Comparison of ENCODE assay signal across 8 mouse cellular contexts in the genomic region with DNA sequence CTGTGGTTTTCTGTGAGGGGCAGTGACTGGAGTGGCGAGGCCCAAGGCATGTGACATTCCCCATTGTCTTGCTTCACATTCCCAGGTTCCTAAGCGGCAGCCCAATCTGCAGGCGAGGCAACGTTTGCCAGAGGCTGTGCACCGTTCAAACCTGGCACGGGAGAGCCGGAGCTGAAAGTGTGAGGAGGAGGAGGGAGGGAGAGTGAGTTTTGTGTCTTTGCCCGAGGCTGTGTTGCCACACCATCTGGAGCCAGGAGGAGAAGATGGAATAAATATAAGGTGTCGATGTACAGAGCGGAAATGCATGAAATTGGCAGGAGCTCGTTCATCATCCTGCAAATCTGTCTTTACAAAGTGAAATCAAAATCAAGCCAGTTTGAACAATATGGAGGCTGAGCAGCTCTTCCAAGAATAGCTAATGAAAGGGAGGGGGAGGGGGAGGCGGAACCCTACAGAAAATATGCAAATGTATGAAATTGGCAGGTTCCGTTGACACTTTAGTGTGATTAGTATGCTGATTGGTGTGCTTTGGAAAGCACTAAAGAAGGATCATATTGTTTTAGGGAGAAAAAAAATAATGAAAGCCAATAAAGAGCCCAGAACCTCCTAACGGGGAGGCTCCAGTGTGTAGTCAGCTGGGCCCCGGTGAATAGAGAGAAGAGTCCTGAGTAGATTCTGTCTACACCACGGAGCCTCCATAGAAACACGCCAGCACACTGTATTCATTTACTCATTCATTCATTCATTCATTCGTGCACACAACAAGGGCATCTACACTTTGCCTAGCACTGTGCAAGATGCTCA. TPM values are rescaled to one million over a fixed set of nuclear protein-coding genes. Genes with fewer than 3 reads are reported as not detected.
A peak's percentile ranks its signal among the peaks of the same experiment; 100 is the strongest.
DNase-seq lines count a peak whose midpoint lies in the region; ATAC-seq lines count a peak whose summit lies in the region.

No protein-coding gene starts in this region.

- no peaks in the 10 kb centered on the region for H3K36me3 ChIP-seq in kidney, embryonic 15.5 days

- no peak overlapping the region for H3K9ac ChIP-seq in kidney, embryonic 15.5 days

- peaks cover 22% of the 10 kb centered on the region for H3K27me3 ChIP-seq in kidney, embryonic 15.5 days

- H3K9me3 ChIP-seq in kidney, embryonic 15.5 days (replicated peaks), result no peaks in the 10 kb centered on the region

- ATAC-seq in kidney, embryonic 15.5 days (replicated peaks; ENCODE audit: low FRiP score), result no peak
- no peak for ATAC-seq in monocyte, adult 5-6 weeks (replicated peaks; ENCODE audit: insufficient number of reproducible peaks, low FRiP score, low TSS enrichment, poor library complexity, severe bottlenecking)

- H3K4me2 ChIP-seq in kidney, embryonic 15.5 days, result no peak overlapping the region

- intact Hi-C loops in left cerebral cortex, postnatal 25 days (cut with DNase I), result loop anchor here (5.0 kb wide), 1 partner anchor 96 kb away; no protein-coding TSS in a partner anchor

- H3K4me1 ChIP-seq in kidney, embryonic 15.5 days, result peaks cover 19% of the 10 kb centered on the region

- DNase-seq in layer of hippocampus, adult 11-12 months (ENCODE audit: low spot score), result peak; percentile 67
- DNase-seq in layer of hippocampus, postnatal 25 days (ENCODE audit: extremely low spot score in 1 of 2, low spot score in 1 of 2), result no peak
- peak; percentile 62 to 72 for DNase-seq in frontal cortex, postnatal 14 days (ENCODE audit: low spot score in 2 of 2)
- DNase-seq in left cerebral cortex, postnatal 25 days (ENCODE audit: low spot score in 2 of 2), result peak; percentile 74 to 92
- DNase-seq in right cerebral cortex, postnatal 4 days, result peak; percentile 71
- DNase-seq in gastrocnemius, postnatal 10 days, result no peak

- no peak overlapping the region for H3K4me3 ChIP-seq in kidney, embryonic 15.5 days (replicated peaks)

- WGBS in kidney, embryonic 15.5 days, result 69% methylated on average over 18 of the region's 18 CpGs

- H3K27ac ChIP-seq in kidney, embryonic 15.5 days, result no peak overlapping the region

RNA-seq across cellular contexts. Expression of a gene that starts 42.1 kb away (rescaled TPM):
- not detected for total RNA-seq in layer of hippocampus, postnatal 25 days (2021)
- not detected for total RNA-seq in left cerebral cortex, postnatal 25 days (2021)
- not detected for total RNA-seq in gastrocnemius, postnatal 10 days (2021)
- not detected in 2 replicates for polyA plus RNA-seq in kidney, embryonic 15.5 days (2015; fragmentation: Nextera tagmentation; extraction: Ambion mirVana)
- total RNA-seq in monocyte, adult 5-6 weeks (2017), result 0.11 to 4.6 TPM (median 3.1 TPM) in 3 replicates

RNA-seq across cellular contexts. Expression of a gene that starts 47.2 kb away (rescaled TPM):
- 10 to 100 TPM; 21.2 to 26.9 TPM for total RNA-seq in layer of hippocampus, postnatal 25 days (2021)
- 10 to 100 TPM; 23.7 to 23.9 TPM for total RNA-seq in left cerebral cortex, postnatal 25 days (2021)
- total RNA-seq in gastrocnemius, postnatal 10 days (2021), result 1 to 10 TPM; 7.6 to 8.6 TPM
- polyA plus RNA-seq in kidney, embryonic 15.5 days (2015; fragmentation: Nextera tagmentation; extraction: Ambion mirVana), result 59.6 and 60.9 TPM in 2 replicates
- 17.2 to 21.3 TPM (median 19.0 TPM) in 3 replicates for total RNA-seq in monocyte, adult 5-6 weeks (2017)

Comparison
In these comparisons a context has a peak if more than half of its experiments do, and no peak if none do; other contexts are left out.
1. DNase-seq: peak in layer of hippocampus, adult 11-12 months (single experiment), frontal cortex, postnatal 14 days (2 of 2), left cerebral cortex, postnatal 25 days (2 of 2) and right cerebral cortex, postnatal 4 days (single experiment); none in layer of hippocampus, postnatal 25 days (0 of 2) and gastrocnemius, postnatal 10 days (single experiment).